Mouse (Mus musculus): ENCODE results near the gene Mat2a. TPM values are rescaled to one million over a fixed set of nuclear protein-coding genes. Genes with fewer than 3 reads are reported as not detected.

Gene Mat2a
- polyA plus RNA-seq, 1 experiment: 187 TPM

DNA sequence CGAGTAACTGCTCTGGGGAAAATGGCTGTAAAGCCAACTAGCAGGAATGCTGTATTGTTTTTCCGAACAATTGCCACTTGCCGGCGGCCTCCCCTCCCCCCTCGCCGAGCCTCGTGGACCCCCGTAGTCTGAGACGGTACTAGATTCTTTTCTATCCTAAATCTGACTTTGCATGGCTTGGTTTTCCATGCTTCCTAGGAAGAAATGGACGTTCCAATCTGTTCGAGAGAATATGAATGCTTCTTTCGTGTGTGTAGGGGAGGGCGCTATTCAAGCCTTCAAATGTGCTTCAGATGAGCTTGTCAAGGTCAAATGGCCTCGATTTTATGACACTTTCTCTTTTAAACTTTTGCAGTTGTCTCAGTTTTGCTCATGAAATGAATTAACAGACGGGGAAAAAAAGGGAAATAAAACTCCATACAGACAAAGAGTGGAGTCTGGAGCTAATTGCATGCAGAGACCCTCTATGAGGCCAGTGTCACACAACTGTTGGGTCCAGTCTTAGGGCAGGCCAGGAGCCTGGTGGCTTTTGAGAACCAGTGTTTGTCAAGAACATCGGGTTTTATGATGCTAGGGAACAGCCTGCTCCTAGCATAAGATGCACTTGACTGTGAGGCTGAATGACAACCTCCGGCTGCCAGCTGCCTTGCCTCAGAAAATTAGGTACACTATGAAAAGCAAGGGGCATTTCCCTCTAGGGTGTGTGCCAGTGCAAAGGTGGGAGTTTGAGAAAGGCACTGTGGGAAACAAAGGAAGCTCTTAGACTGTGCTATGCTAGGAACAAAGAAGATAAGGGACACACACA, 1.0 kb upstream of the Mat2a start:
- WGBS: 4% methylated on average over 17 of the region's 17 CpGs
- DNase-seq: peak; percentile 48 to 53

GRCm38 (mm10) chr6:72438862-72439354, 450 bp downstream of the Mat2a start:
- no peaks in the 10 kb centered on the region; the same call in 1 of the 2 replicates for H3K4me1 ChIP-seq (ENCODE audit: control insufficient read depth, insufficient read depth, low read length)
- H3K4me3 ChIP-seq (replicated peaks; ENCODE audit: insufficient read depth, low read depth, low read length): peak overlapping the region; percentile 72
- no peaks in the 10 kb centered on the region for H3K27me3 ChIP-seq (ENCODE audit: control insufficient read depth, insufficient read depth, low read length)
- DNase-seq: peak; percentile 90 to 91
- under 1% methylated on average over 57 of the region's 57 CpGs for WGBS
- peak overlapping the region; percentile 93 for H3K27ac ChIP-seq (ENCODE audit: insufficient read depth, low read length)
- 0 out of 2 replicates have a peak, but pooled peaks have one; percentile 40 for TF ChIP-seq POLR2A (IDR thresholded peaks at IDR 0.05; ENCODE audit: borderline replicate concordance, insufficient read depth, low read length)
- TF ChIP-seq CTCF (IDR thresholded peaks at IDR 0.05; ENCODE audit: borderline replicate concordance, insufficient read depth, low read depth, low read length): no peak

More for the DNA sequence above, 1.0 kb upstream of the Mat2a start:
- Histone ChIP-seq H3K4me1 (ENCODE audit: control insufficient read depth, insufficient read depth, low read length) (no peaks in the 10 kb centered on the region; the same call in 1 of the 2 replicates), H3K27me3 (ENCODE audit: control insufficient read depth, insufficient read depth, low read length) (no peaks in the 10 kb centered on the region), H3K27ac (ENCODE audit: insufficient read depth, low read length) (peak overlapping the region; percentile 95), H3K4me3 (replicated peaks; ENCODE audit: insufficient read depth, low read depth, low read length) (peak overlapping the region; percentile 64)
- no peak for TF ChIP-seq POLR2A (IDR thresholded peaks at IDR 0.05; ENCODE audit: borderline replicate concordance, insufficient read depth, low read length)
- TF ChIP-seq CTCF (IDR thresholded peaks at IDR 0.05; ENCODE audit: borderline replicate concordance, insufficient read depth, low read depth, low read length): no peak

DNA sequence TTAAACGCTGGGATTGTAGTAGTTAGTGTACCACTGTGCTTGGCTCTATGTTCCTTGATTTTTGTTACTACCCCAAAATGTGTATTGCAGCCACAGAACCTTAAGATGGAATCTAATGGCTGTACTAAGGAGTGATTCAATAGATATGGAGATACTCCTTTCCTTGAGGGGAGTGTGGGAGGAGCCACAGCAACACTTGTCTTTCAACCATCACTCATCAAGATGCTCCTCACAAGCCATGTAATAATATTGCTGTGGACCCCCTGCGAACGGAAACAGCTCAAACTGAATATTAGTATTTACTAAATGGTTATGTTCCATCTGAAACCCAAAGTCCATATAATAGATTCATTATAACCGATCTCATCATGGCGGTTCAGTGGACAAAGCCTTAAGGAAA, 1.1 kb downstream of the Mat2a start:
- no peak for TF ChIP-seq POLR2A (IDR thresholded peaks at IDR 0.05; ENCODE audit: borderline replicate concordance, insufficient read depth, low read length)
- TF ChIP-seq CTCF (IDR thresholded peaks at IDR 0.05; ENCODE audit: borderline replicate concordance, insufficient read depth, low read depth, low read length): no peak
- peak overlapping the region; percentile 72 for H3K4me3 ChIP-seq (replicated peaks; ENCODE audit: insufficient read depth, low read depth, low read length)
- 2% methylated on average over 5 of the region's 5 CpGs for WGBS
- no peak for DNase-seq
- H3K27ac ChIP-seq (ENCODE audit: insufficient read depth, low read length): no peak overlapping the region
- no peaks in the 10 kb centered on the region; the same call in 1 of the 2 replicates for H3K4me1 ChIP-seq (ENCODE audit: control insufficient read depth, insufficient read depth, low read length)
- H3K27me3 ChIP-seq (ENCODE audit: control insufficient read depth, insufficient read depth, low read length): no peaks in the 10 kb centered on the region

- Histone ChIP-seq H3K4me1 (ENCODE audit: control insufficient read depth, insufficient read depth, low read length) (no peaks in the 10 kb centered on the region; the same call in 1 of the 2 replicates), H3K27me3 (ENCODE audit: control insufficient read depth, insufficient read depth, low read length) (no peaks in the 10 kb centered on the region), H3K4me3 (replicated peaks; ENCODE audit: insufficient read depth, low read depth, low read length) (no peak overlapping the region), H3K27ac (ENCODE audit: insufficient read depth, low read length) (no peak overlapping the region)
- DNase-seq: no peak
- WGBS: 81% methylated on average over 2 of the region's 2 CpGs
- TF ChIP-seq CTCF (IDR thresholded peaks at IDR 0.05; ENCODE audit: borderline replicate concordance, insufficient read depth, low read depth, low read length) (no peak), POLR2A (IDR thresholded peaks at IDR 0.05; ENCODE audit: borderline replicate concordance, insufficient read depth, low read length) (no peak)
These were observed 7.2 kb downstream of the Mat2a start for GRCm38 (mm10) chr6:72432153-72432552.

DNA sequence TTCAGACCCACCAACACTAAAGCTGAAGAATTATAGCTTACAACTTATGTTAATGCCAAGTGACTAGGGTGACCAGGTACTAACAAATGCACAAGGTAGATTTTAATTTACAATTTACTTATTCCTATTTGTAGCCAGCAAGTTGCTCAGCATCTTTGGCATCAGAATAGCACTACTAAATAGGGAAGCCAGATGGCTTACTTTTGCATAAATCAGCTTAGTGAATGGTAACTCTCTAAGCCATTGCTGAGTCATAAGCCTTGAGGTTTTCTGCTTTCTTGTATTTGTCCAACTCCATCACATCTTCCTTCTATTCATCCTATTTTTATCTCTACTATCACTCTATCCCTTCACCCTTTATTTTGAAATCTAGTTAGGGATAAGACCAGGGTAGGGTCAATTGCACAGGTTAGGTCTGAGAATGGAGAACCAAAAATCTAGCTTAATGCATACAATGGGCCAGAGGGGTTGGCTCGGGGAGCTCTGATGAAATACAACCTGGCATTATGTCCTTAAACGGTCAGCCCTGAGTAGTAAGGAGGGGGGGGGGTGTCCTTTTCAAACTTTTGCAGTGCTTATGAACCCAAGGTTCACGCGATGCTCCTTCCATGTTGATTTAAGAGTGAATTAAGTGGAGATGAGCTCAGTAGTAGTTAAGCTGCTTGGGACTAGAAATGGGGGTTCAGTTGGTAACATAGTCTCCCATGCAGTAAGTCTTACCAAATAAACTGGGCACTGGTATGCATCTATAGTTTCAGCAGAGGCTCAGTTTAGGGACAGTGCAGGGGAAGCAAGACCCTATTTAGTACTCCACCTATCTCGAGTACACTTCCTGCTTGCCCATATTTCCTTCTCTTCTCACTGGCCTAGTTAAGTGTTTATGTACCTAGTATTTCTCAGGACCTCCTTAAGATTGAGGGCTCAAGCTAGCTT, 8.1 kb downstream of the Mat2a start:
- 39% methylated on average over 5 of the region's 5 CpGs for WGBS
- no peak overlapping the region for H3K4me3 ChIP-seq (replicated peaks; ENCODE audit: insufficient read depth, low read depth, low read length)
- no peak overlapping the region for H3K27ac ChIP-seq (ENCODE audit: insufficient read depth, low read length)
- no peaks in the 10 kb centered on the region for H3K27me3 ChIP-seq (ENCODE audit: control insufficient read depth, insufficient read depth, low read length)
- TF ChIP-seq CTCF (IDR thresholded peaks at IDR 0.05; ENCODE audit: borderline replicate concordance, insufficient read depth, low read depth, low read length) (no peak), POLR2A (IDR thresholded peaks at IDR 0.05; ENCODE audit: borderline replicate concordance, insufficient read depth, low read length) (no peak)
- H3K4me1 ChIP-seq (ENCODE audit: control insufficient read depth, insufficient read depth, low read length): no peaks in the 10 kb centered on the region; the same call in 1 of the 2 replicates
- DNase-seq: no peak

- H3K4me1 ChIP-seq (ENCODE audit: control insufficient read depth, insufficient read depth, low read length): no peaks in the 10 kb centered on the region; the same call in 1 of the 2 replicates
- no peak overlapping the region for H3K27ac ChIP-seq (ENCODE audit: insufficient read depth, low read length)
- H3K4me3 ChIP-seq (replicated peaks; ENCODE audit: insufficient read depth, low read depth, low read length): no peak overlapping the region
- no peaks in the 10 kb centered on the region for H3K27me3 ChIP-seq (ENCODE audit: control insufficient read depth, insufficient read depth, low read length)
- no peak for DNase-seq
- TF ChIP-seq POLR2A (IDR thresholded peaks at IDR 0.05; ENCODE audit: borderline replicate concordance, insufficient read depth, low read length) (no peak), CTCF (IDR thresholded peaks at IDR 0.05; ENCODE audit: borderline replicate concordance, insufficient read depth, low read depth, low read length) (no peak)
- WGBS: 86% methylated on average over 21 of the region's 21 CpGs
These were observed 10.1 kb downstream of the Mat2a start for GRCm38 (mm10) chr6:72429061-72429842.

DNA sequence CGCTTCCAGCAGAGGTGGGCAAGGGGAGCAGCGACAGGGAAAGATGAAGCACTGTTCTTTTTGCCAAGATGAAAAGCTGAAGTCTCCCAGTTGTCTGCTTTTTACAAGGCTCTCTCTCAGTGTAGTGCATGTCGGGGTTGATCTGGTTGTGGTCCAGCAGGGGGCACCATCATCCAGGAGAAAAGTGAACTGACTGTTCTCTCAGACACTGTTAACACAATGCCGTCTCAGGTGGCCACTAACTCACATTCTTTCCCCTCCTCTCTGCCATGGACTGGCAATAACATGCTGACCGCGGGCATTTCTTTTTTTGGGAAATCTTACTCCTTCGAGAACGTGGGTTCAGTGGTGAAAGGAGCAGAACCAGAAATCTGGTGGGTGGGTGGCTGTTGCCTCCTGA, 11.3 kb downstream of the Mat2a start:
- TF ChIP-seq CTCF (IDR thresholded peaks at IDR 0.05; ENCODE audit: borderline replicate concordance, insufficient read depth, low read depth, low read length) (peak; percentile 87), POLR2A (IDR thresholded peaks at IDR 0.05; ENCODE audit: borderline replicate concordance, insufficient read depth, low read length) (no peak)
- peak; percentile 62 to 77 for DNase-seq
- Histone ChIP-seq H3K4me3 (replicated peaks; ENCODE audit: insufficient read depth, low read depth, low read length) (no peak overlapping the region), H3K4me1 (ENCODE audit: control insufficient read depth, insufficient read depth, low read length) (no peaks in the 10 kb centered on the region; the same call in 1 of the 2 replicates), H3K27me3 (ENCODE audit: control insufficient read depth, insufficient read depth, low read length) (no peaks in the 10 kb centered on the region), H3K27ac (ENCODE audit: insufficient read depth, low read length) (no peak overlapping the region)
- WGBS: 30% methylated on average over 8 of the region's 8 CpGs
